Mouse (Mus musculus): Measurements from ENCODE around the gene Gpn2. TPM values are rescaled to one million over a fixed set of nuclear protein-coding genes. Genes with fewer than 3 reads are reported as not detected.

Gpn2 gene
- polyA plus RNA-seq, 1 experiment from 2014 or later, result 24.8 TPM

DNA sequence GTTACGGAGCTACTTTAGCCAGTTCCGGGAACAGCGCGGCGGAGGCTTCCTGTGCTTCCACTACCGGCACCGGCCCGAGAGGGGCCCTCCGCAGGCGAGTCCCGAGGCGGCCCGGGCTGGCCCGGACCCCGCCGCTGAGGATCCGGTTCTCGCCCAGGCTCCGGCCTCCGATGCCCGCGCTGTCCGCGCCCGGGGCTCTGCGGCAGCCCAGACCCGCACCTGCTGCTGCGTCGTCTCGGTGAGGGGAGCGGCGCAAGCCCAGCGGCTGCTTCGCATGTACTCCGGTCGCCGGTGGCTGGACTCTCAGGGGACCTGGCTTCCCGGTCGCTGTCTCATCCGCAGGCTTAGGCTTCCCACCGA is 9.3 kb upstream of the Gpn2 start:
- Histone ChIP-seq H3K27ac (ENCODE audit: low read depth, low read length) (no peak overlapping the region), H3K4me1 (replicated peaks; ENCODE audit: control insufficient read depth, insufficient read depth, low read length) (peaks cover 2% of the 10 kb centered on the region; the same call in 1 of the 2 replicates), H3K36me3 (ENCODE audit: control insufficient read depth, insufficient read depth, low read length) (peaks cover 13% of the 10 kb centered on the region), H3K4me2 (peak overlapping the region; percentile 76), H3K9me3 (ENCODE audit: control insufficient read depth, low read length) (no peaks in the 10 kb centered on the region), H3K9ac (ENCODE audit: low read depth, low read length) (peak overlapping the region; percentile 81), H3K27me3 (replicated peaks; ENCODE audit: control insufficient read depth, insufficient read depth, low read length) (no peaks in the 10 kb centered on the region), H3K4me3 (ENCODE audit: low read depth, low read length) (peak overlapping the region; percentile 85)
- DNase-seq (ENCODE audit: low spot score), result no peak
- under 1% methylated on average over 41 of the region's 41 CpGs for WGBS
- peak; percentile 37 for ATAC-seq (replicated peaks; ENCODE audit: low FRiP score)

DNA sequence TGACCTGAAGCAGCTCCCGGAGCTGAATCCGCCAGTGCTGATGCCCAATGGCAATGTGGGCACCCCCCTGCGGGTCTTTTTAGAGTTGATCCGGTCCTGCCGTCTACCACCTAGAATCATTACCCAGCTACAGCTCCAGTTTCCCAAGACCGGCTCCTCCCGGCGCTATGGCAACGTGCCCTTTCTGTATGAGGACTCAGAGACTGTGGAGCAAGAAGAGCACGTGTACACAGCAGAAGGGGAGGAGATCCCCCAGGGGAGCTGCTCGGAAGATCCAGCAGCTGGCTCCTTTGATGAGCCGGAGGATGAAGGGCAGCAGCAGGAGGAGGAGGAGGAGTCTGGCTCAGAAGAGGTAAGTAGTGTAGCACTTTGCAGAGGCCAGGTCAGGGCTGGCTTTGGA is 6.2 kb upstream of the Gpn2 start:
- Histone ChIP-seq H3K4me1 (replicated peaks; ENCODE audit: control insufficient read depth, insufficient read depth, low read length) (peaks cover 2% of the 10 kb centered on the region; the same call in 1 of the 2 replicates), H3K27ac (ENCODE audit: low read depth, low read length) (no peak overlapping the region), H3K27me3 (replicated peaks; ENCODE audit: control insufficient read depth, insufficient read depth, low read length) (no peaks in the 10 kb centered on the region), H3K36me3 (ENCODE audit: control insufficient read depth, insufficient read depth, low read length) (peaks cover 17% of the 10 kb centered on the region), H3K4me2 (no peak overlapping the region), H3K9me3 (ENCODE audit: control insufficient read depth, low read length) (no peaks in the 10 kb centered on the region), H3K9ac (ENCODE audit: low read depth, low read length) (no peak overlapping the region), H3K4me3 (ENCODE audit: low read depth, low read length) (no peak overlapping the region)
- WGBS, result 82% methylated on average over 12 of the region's 12 CpGs
- ATAC-seq (replicated peaks; ENCODE audit: low FRiP score), result no peak
- no peak for DNase-seq (ENCODE audit: low spot score)

DNA sequence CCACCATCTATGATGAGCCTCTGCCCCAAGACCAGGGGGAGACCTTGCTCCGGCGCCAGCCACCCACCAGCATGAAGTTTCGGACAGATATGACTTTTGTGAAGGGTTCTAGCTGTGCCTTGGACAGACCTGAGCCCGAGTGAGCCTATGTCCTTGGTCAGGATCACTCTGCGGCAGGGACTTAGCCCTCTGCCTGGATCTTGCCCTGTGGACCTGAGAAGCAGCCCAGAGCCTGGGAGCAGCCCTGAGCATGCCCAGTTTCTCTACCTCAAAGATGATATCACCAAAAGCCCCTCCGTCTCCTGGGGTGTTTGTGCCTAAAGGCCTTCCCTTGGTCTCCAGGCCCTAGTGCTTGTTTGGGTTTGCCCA is 488 bp upstream of the Gpn2 start:
- no peaks in the 10 kb centered on the region for H3K27me3 ChIP-seq (replicated peaks; ENCODE audit: control insufficient read depth, insufficient read depth, low read length)
- no peak for DNase-seq (ENCODE audit: low spot score)
- WGBS, result 50% methylated on average over 6 of the region's 6 CpGs
- peak overlapping the region; percentile 91 for H3K4me2 ChIP-seq
- H3K4me3 ChIP-seq (ENCODE audit: low read depth, low read length), result peak overlapping the region; percentile 90
- peaks cover 9% of the 10 kb centered on the region; the same call in 1 of the 2 replicates for H3K4me1 ChIP-seq (replicated peaks; ENCODE audit: control insufficient read depth, insufficient read depth, low read length)
- ATAC-seq (replicated peaks; ENCODE audit: low FRiP score), result peak; percentile 43
- H3K36me3 ChIP-seq (ENCODE audit: control insufficient read depth, insufficient read depth, low read length), result peaks cover 30% of the 10 kb centered on the region
- no peaks in the 10 kb centered on the region for H3K9me3 ChIP-seq (ENCODE audit: control insufficient read depth, low read length)
- H3K27ac ChIP-seq (ENCODE audit: low read depth, low read length), result peak overlapping the region; percentile 80
- H3K9ac ChIP-seq (ENCODE audit: low read depth, low read length), result peak overlapping the region; percentile 85

DNA sequence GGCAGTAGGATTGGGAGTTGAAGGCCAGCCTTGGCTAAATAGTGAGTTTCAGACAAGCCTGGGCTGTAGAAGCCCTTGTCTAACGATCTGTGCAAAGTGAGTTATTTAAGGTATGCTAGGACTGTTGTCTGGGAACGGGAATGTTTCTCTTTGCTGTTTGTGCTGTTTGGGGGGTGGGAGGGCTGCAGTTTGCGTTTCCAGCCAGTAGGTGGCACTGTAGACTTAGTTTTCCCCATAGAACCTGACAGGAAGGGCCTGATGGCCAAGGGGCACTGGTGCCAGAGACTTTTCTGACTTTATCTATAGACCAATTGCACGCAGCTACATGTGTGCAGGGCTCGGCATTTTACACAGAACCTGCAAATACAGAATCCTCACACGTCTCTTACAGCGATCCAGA is 8.4 kb downstream of the Gpn2 start:
- DNase-seq (ENCODE audit: low spot score), result peak; percentile 79
- H3K9ac ChIP-seq (ENCODE audit: low read depth, low read length), result no peak overlapping the region
- H3K27me3 ChIP-seq (replicated peaks; ENCODE audit: control insufficient read depth, insufficient read depth, low read length), result no peaks in the 10 kb centered on the region
- 0 out of 2 replicates have a peak, but pooled peaks cover 2% of the 10 kb centered on the region for H3K4me1 ChIP-seq (replicated peaks; ENCODE audit: control insufficient read depth, insufficient read depth, low read length)
- no peak overlapping the region for H3K4me3 ChIP-seq (ENCODE audit: low read depth, low read length)
- peaks cover 15% of the 10 kb centered on the region; the same call in 1 of the 2 replicates for H3K36me3 ChIP-seq (ENCODE audit: control insufficient read depth, insufficient read depth, low read length)
- no peak overlapping the region for H3K4me2 ChIP-seq
- H3K9me3 ChIP-seq (ENCODE audit: control insufficient read depth, low read length), result no peaks in the 10 kb centered on the region
- no peak overlapping the region for H3K27ac ChIP-seq (ENCODE audit: low read depth, low read length)
- WGBS, result 30% methylated on average over 7 of the region's 7 CpGs
- ATAC-seq (replicated peaks; ENCODE audit: low FRiP score), result no peak

DNA sequence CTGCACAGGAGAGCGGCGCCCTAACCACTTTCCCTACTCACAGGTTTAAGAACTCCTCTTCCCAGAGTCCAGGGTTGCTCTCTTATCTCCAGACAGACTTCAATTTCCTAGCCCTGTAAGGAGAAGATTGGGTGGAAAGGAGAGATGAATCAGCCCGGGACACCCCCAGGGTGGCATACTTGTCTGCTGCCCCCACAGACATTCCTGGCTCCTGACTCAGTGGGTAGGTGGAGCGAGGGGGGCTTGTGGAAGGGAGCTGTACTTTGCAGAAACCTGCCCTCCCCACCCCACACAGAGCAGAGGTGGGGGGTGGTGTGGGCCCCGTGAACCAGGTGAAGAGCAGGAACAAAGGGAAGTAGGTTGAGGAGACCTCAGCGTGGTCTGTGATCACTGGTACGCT is 11.4 kb downstream of the Gpn2 start:
- no peak overlapping the region for H3K9ac ChIP-seq (ENCODE audit: low read depth, low read length)
- no peak overlapping the region for H3K4me2 ChIP-seq
- peaks cover 23% of the 10 kb centered on the region for H3K27me3 ChIP-seq (replicated peaks; ENCODE audit: control insufficient read depth, insufficient read depth, low read length)
- no peaks in the 10 kb centered on the region; the same call in 1 of the 2 replicates for H3K36me3 ChIP-seq (ENCODE audit: control insufficient read depth, insufficient read depth, low read length)
- no peak for DNase-seq (ENCODE audit: low spot score)
- no peak overlapping the region for H3K4me3 ChIP-seq (ENCODE audit: low read depth, low read length)
- no peak overlapping the region for H3K27ac ChIP-seq (ENCODE audit: low read depth, low read length)
- WGBS, result 48% methylated on average over 7 of the region's 7 CpGs
- no peak for ATAC-seq (replicated peaks; ENCODE audit: low FRiP score)
- no peaks in the 10 kb centered on the region for H3K9me3 ChIP-seq (ENCODE audit: control insufficient read depth, low read length)
- peaks cover 19% of the 10 kb centered on the region for H3K4me1 ChIP-seq (replicated peaks; ENCODE audit: control insufficient read depth, insufficient read depth, low read length)

DNA sequence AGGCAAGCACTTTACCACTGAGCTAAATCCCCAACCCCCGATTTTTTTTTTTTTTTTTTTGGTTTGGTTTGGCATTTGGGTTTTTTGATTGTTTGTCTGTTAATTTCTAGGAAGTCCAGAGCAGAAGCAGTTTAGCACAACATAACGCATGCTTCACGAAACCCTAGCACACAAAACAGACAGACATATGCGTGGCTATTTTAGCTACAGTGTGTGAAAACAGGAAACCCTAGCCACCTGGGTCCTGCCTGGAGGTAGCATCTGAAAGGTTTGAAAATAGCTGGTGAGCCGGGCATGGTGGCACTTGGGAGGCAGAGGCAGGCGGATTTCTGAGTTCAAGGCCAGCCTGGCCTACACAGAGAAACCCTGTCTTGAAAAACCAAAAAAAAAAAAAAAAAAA is 11.9 kb downstream of the Gpn2 start:
- ATAC-seq (replicated peaks; ENCODE audit: low FRiP score) (no peak), DNase-seq (ENCODE audit: low spot score) (no peak)
- H3K4me2 ChIP-seq, result no peak overlapping the region
- peaks cover 19% of the 10 kb centered on the region for H3K4me1 ChIP-seq (replicated peaks; ENCODE audit: control insufficient read depth, insufficient read depth, low read length)
- H3K27me3 ChIP-seq (replicated peaks; ENCODE audit: control insufficient read depth, insufficient read depth, low read length), result peaks cover 24% of the 10 kb centered on the region
- no peak overlapping the region for H3K9ac ChIP-seq (ENCODE audit: low read depth, low read length)
- H3K36me3 ChIP-seq (ENCODE audit: control insufficient read depth, insufficient read depth, low read length), result no peaks in the 10 kb centered on the region; the same call in 1 of the 2 replicates
- no peak overlapping the region for H3K27ac ChIP-seq (ENCODE audit: low read depth, low read length)
- 73% methylated on average over 6 of the region's 6 CpGs for WGBS
- H3K4me3 ChIP-seq (ENCODE audit: low read depth, low read length), result no peak overlapping the region
- H3K9me3 ChIP-seq (ENCODE audit: control insufficient read depth, low read length), result no peaks in the 10 kb centered on the region

DNA sequence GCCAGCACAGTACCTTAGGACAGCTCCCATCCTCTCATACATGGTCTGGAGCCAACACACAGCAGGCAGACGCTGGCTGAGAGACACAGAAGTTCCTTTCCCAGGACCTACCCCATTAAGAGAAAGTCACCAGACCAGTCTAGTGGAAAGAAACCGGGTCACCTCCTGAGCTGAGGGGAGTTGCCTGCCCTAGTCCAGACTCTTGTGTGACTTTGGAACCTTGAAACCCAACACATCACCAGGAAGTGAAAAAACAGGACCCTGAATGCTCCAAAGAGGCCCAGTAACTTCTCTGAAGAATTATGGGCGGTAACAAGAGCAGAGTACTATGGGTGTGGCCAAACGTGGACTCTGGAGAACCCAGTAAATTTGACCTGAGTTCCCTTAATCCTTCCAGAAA is 14.5 kb downstream of the Gpn2 start:
- peak overlapping the region; percentile 58; the same call in 1 of the 2 replicates for H3K4me3 ChIP-seq (ENCODE audit: low read depth, low read length)
- H3K27me3 ChIP-seq (replicated peaks; ENCODE audit: control insufficient read depth, insufficient read depth, low read length), result peaks cover 39% of the 10 kb centered on the region
- no peaks in the 10 kb centered on the region for H3K9me3 ChIP-seq (ENCODE audit: control insufficient read depth, low read length)
- ATAC-seq (replicated peaks; ENCODE audit: low FRiP score) (no peak), DNase-seq (ENCODE audit: low spot score) (no peak)
- no peaks in the 10 kb centered on the region for H3K36me3 ChIP-seq (ENCODE audit: control insufficient read depth, insufficient read depth, low read length)
- H3K27ac ChIP-seq (ENCODE audit: low read depth, low read length), result no peak overlapping the region
- H3K4me2 ChIP-seq, result peak overlapping the region; percentile 95
- no peak overlapping the region for H3K9ac ChIP-seq (ENCODE audit: low read depth, low read length)
- H3K4me1 ChIP-seq (replicated peaks; ENCODE audit: control insufficient read depth, insufficient read depth, low read length), result peaks cover 27% of the 10 kb centered on the region
- 36% methylated on average over 4 of the region's 4 CpGs for WGBS

DNA sequence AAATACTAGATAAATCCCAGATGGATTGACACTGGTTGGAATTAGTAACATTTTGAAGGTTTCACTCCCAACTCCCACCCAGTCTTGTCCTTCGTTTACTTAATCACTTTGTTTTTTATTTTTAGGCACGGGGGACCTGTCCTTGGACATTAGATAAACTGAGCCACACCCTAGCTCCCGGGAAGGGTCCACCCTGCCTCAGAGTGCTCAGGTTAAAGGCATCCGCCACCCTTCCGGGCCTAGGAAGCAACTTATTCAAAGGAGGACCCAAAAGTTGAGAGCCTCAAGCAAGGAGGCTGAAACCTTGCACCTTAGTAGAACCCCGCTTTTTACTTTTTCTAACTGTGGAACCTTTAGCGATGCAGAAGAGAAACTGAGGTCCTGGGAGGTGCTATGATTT is 15.0 kb downstream of the Gpn2 start:
- Histone ChIP-seq H3K36me3 (ENCODE audit: control insufficient read depth, insufficient read depth, low read length) (peaks cover 2% of the 10 kb centered on the region; the same call in 1 of the 2 replicates), H3K9me3 (ENCODE audit: control insufficient read depth, low read length) (no peaks in the 10 kb centered on the region), H3K4me3 (ENCODE audit: low read depth, low read length) (peak overlapping the region; percentile 58), H3K4me1 (replicated peaks; ENCODE audit: control insufficient read depth, insufficient read depth, low read length) (peaks cover 27% of the 10 kb centered on the region), H3K27me3 (replicated peaks; ENCODE audit: control insufficient read depth, insufficient read depth, low read length) (peaks cover 39% of the 10 kb centered on the region), H3K4me2 (peak overlapping the region; percentile 95), H3K27ac (ENCODE audit: low read depth, low read length) (no peak overlapping the region; the same call in 1 of the 2 replicates), H3K9ac (ENCODE audit: low read depth, low read length) (peak overlapping the region; percentile 48)
- 14% methylated on average over 7 of the region's 7 CpGs for WGBS
- DNase-seq (ENCODE audit: low spot score) (no peak), ATAC-seq (replicated peaks; ENCODE audit: low FRiP score) (no peak)

DNA sequence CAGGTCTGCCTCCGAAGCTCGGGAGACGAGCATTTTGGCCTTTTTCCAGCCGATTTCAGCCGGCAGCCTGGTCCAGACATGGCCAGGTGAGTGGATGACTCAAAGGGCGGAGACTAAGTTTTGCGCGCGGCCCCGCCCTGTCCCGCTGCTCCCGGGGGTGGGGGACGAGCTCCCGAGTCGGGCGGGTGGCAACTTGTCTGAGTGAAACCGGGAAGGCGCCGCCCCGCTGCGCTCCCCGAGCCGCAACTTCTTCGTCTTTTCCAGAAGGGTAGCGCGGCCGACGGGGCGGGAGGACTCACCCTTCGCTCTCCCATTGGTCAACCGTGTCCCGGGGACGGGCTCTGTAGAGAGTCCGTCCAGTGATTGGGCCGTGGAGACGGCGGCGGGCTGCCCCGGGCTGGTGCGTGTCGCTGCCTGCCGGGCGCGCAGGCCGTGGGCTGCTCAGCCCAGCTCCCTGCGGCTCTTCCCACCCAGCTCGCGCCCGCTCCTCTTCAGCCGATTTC is 15.5 kb downstream of the Gpn2 start:
- H3K9me3 ChIP-seq (ENCODE audit: control insufficient read depth, low read length), result no peaks in the 10 kb centered on the region
- H3K4me3 ChIP-seq (ENCODE audit: low read depth, low read length), result peak overlapping the region; percentile 58
- peak overlapping the region; percentile 48 for H3K9ac ChIP-seq (ENCODE audit: low read depth, low read length)
- peak overlapping the region; percentile 95 for H3K4me2 ChIP-seq
- H3K4me1 ChIP-seq (replicated peaks; ENCODE audit: control insufficient read depth, insufficient read depth, low read length), result peaks cover 27% of the 10 kb centered on the region
- H3K36me3 ChIP-seq (ENCODE audit: control insufficient read depth, insufficient read depth, low read length), result peaks cover 3% of the 10 kb centered on the region; the same call in 1 of the 2 replicates
- peak; percentile 82 for DNase-seq (ENCODE audit: low spot score)
- ATAC-seq (replicated peaks; ENCODE audit: low FRiP score), result peak; percentile 94
- peaks cover 39% of the 10 kb centered on the region for H3K27me3 ChIP-seq (replicated peaks; ENCODE audit: control insufficient read depth, insufficient read depth, low read length)
- WGBS, result under 1% methylated on average over 50 of the region's 50 CpGs
- H3K27ac ChIP-seq (ENCODE audit: low read depth, low read length), result no peak overlapping the region; the same call in 1 of the 2 replicates

Measured in liver, embryonic 11.5 days (tissue).